25 mouse cellular contexts compared by ENCODE assay signal in the genomic region with DNA sequence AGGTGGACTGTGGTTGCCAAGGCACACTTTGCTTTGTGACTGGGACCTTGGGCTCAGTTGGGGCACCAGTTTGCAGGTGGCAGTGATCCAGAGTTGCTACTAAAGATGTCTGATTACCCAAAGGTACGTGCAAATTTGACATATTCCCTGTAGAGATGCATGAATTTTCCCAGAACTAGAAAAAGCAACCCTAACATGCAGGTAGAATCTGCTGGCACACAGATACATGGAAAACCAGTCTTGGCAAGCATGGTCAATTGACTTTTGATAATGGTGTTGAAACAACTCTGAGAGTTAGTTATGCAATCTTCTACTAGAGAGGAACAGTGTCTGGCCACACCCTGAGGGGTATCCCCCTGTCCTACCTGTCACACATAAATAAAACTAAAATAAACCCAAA. TPM values are rescaled to one million over a fixed set of nuclear protein-coding genes. Genes with fewer than 3 reads are reported as not detected.
A peak's percentile ranks its signal among the peaks of the same experiment; 100 is the strongest.
DNase-seq lines count a peak whose midpoint lies in the region; ATAC-seq and TF ChIP-seq lines count a peak whose summit lies in the region.
"Had no signal": no experiment of that assay in that cellular context is flagged by ENCODE, and none has a peak within 500 bp of the region (broad histone marks: within the 10 kb centered on the region; RNA-seq: fewer than 3 reads in every experiment).

No protein-coding gene starts in this region.

- TF ChIP-seq POLR2A in heart, adult 2 months (IDR thresholded peaks at IDR 0.05; ENCODE audit: insufficient read depth, low read depth, low read length): no peak
- TF ChIP-seq POLR2A in small intestine, adult 2 months (IDR thresholded peaks at IDR 0.05; ENCODE audit: low read depth, low read length): no peak

- peaks cover 13% of the 10 kb centered on the region for H3K27me3 ChIP-seq in heart, postnatal 0 days (ENCODE audit: control insufficient read depth, insufficient read depth, low read length)
- no peaks in the 10 kb centered on the region for H3K27me3 ChIP-seq in heart, adult 2 months (ENCODE audit: control insufficient read depth, insufficient read depth, low read length)
- H3K27me3 ChIP-seq in small intestine, adult 2 months (ENCODE audit: control insufficient read depth, insufficient read depth, low read length): no peaks in the 10 kb centered on the region

- no peaks in the 10 kb centered on the region; the same call in 1 of the 2 replicates for H3K4me1 ChIP-seq in heart, postnatal 0 days (ENCODE audit: control insufficient read depth, insufficient read depth)
- H3K4me1 ChIP-seq in heart, adult 2 months (ENCODE audit: control insufficient read depth, insufficient read depth, low read length): peaks cover 2% of the 10 kb centered on the region
- peaks cover 10% of the 10 kb centered on the region for H3K4me1 ChIP-seq in small intestine, adult 2 months (ENCODE audit: control insufficient read depth, insufficient read depth, insufficient read length, low read length)

- H3K79me2 ChIP-seq in heart, adult 2 months (replicated peaks; ENCODE audit: control insufficient read depth, insufficient read depth, low read length): no peaks in the 10 kb centered on the region

- ATAC-seq in heart, postnatal 0 days (ENCODE audit: insufficient read depth, low read depth): no peak
- ATAC-seq: CD4-positive, CD25-positive, alpha-beta regulatory T cell, adult 4 months; forebrain, embryonic 14.5 days; hindbrain, embryonic 16.5 days; inflammation-experienced regulatory T-cells, adult 6 months had no signal

- no peak for TF ChIP-seq EP300 in heart, postnatal 0 days (IDR thresholded peaks at IDR 0.05; ENCODE audit: low read depth)
- no peak for TF ChIP-seq EP300 in heart, adult 2 months (IDR thresholded peaks at IDR 0.05; ENCODE audit: insufficient read depth, low read depth, low read length)

- no peak overlapping the region for H3K4me3 ChIP-seq in heart, postnatal 0 days (ENCODE audit: low read depth, low read length)
- H3K4me3 ChIP-seq in heart, adult 2 months: no peak overlapping the region
- H3K4me3 ChIP-seq in small intestine, adult 2 months (ENCODE audit: low read depth, low read length): no peak overlapping the region
- H3K4me3 ChIP-seq: embryonic facial prominence, embryonic 13.5 days; forebrain, embryonic 10.5 days; heart, embryonic 13.5 days; hindbrain, embryonic 12.5 days had no signal

- 69% methylated on average over 1 of the region's 1 CpGs for WGBS in heart, postnatal 0 days
- 68% methylated on average over 1 of the region's 1 CpGs for WGBS in heart, adult 2 months
- WGBS in small intestine, adult 2 months: 32% methylated on average over 1 of the region's 1 CpGs

- no peak overlapping the region for H3K4me2 ChIP-seq in heart, postnatal 0 days (ENCODE audit: low read depth, low read length)
- H3K4me2 ChIP-seq: embryonic facial prominence, embryonic 13.5 days; heart, embryonic 13.5 days; hindbrain, embryonic 12.5 days had no signal

- no peak overlapping the region for H3K27ac ChIP-seq in heart, postnatal 0 days (ENCODE audit: low read depth)
- H3K27ac ChIP-seq in heart, adult 2 months: no peak overlapping the region
- H3K27ac ChIP-seq in small intestine, adult 2 months (ENCODE audit: insufficient read depth, low read depth, low read length): 0 out of 2 replicates have a peak overlapping the region, but pooled peaks have one; percentile 75
- H3K27ac ChIP-seq: embryonic facial prominence, embryonic 13.5 days; forebrain, embryonic 10.5 days; heart, embryonic 13.5 days; hindbrain, embryonic 12.5 days had no signal

- DNase-seq in heart, postnatal 0 days (ENCODE audit: low spot score): no peak
- no peak for DNase-seq in heart, adult 2 months
- DNase-seq in lung, postnatal 25 days (ENCODE audit: low spot score): peak; percentile 35
- DNase-seq in lung, postnatal 14 days: no peak
- peak; percentile 58 for DNase-seq in gonadal fat pad, adult 2 months (ENCODE audit: low read depth)
- no peak for DNase-seq in thymus, adult 18-20 months
- DNase-seq: adrenal gland, adult 8-10 months; B cell, adult 2 months; cerebellum, adult 11-12 months; cerebellum, adult 9-10 months; cerebellum, postnatal 25 days; heart, postnatal 10 days; heart, postnatal 4 days had no signal

- TF ChIP-seq CTCF in heart, postnatal 0 days (IDR thresholded peaks at IDR 0.05; ENCODE audit: low read depth): no peak
- TF ChIP-seq CTCF in heart, adult 2 months (IDR thresholded peaks at IDR 0.05): no peak
- no peak for TF ChIP-seq CTCF in small intestine, adult 2 months (IDR thresholded peaks at IDR 0.05; ENCODE audit: extremely low read depth, insufficient read length, insufficient replicate concordance, low read depth, low read length)

- H3K36me3 ChIP-seq in heart, postnatal 0 days (replicated peaks; ENCODE audit: control insufficient read depth, insufficient read depth, low read length): no peaks in the 10 kb centered on the region
- no peaks in the 10 kb centered on the region for H3K36me3 ChIP-seq in heart, adult 2 months (ENCODE audit: control insufficient read depth, insufficient read depth, low read length)
- H3K36me3 ChIP-seq in small intestine, adult 2 months (ENCODE audit: control insufficient read depth, insufficient read depth, low read length): no peaks in the 10 kb centered on the region
- H3K36me3 ChIP-seq: embryonic facial prominence, embryonic 13.5 days; forebrain, embryonic 10.5 days; G1E; heart, embryonic 13.5 days; hindbrain, embryonic 12.5 days had no signal

- intact Hi-C loops in heart, adult 2 months (cut with DNase I): no loop called here

- H3K9ac ChIP-seq in heart, postnatal 0 days (replicated peaks; ENCODE audit: low read depth, low read length): 0 out of 2 replicates have a peak overlapping the region, but pooled peaks have one; percentile 20
- H3K9ac ChIP-seq in heart, adult 2 months (ENCODE audit: low read depth, low read length): no peak overlapping the region
- H3K9ac ChIP-seq: embryonic facial prominence, embryonic 13.5 days; heart, embryonic 13.5 days; hindbrain, embryonic 12.5 days had no signal

- no peaks in the 10 kb centered on the region for H3K9me3 ChIP-seq in heart, postnatal 0 days (replicated peaks; ENCODE audit: control insufficient read depth, low read length)
- H3K9me3 ChIP-seq: embryonic facial prominence, embryonic 13.5 days; forebrain, embryonic 10.5 days; G1E; heart, embryonic 13.5 days; hindbrain, embryonic 12.5 days had no signal

RNA-seq across cellular contexts. Expression of a gene that starts 5.4 kb away (rescaled TPM):
- 57.4 and 58.7 TPM in 2 replicates for total RNA-seq in heart, postnatal 0 days (2014; rRNA removed; ENCODE audit: low replicate concordance)
- polyA plus RNA-seq in heart, postnatal 0 days (2015; fragmentation: Nextera tagmentation; extraction: Ambion mirVana): 16.3 and 18.1 TPM in 2 replicates
- 10 to 100 TPM; 14.8 to 18.0 TPM for total RNA-seq in heart, adult 2 months (2021)
- polyA plus RNA-seq in heart, adult 2 months (2012; rRNA removed): 21.3 and 28.9 TPM in 2 replicates
- 23.0 and 29.1 TPM in 2 replicates for polyA plus RNA-seq in gonadal fat pad, adult 2 months (2012; rRNA removed)
- 15.9 and 23.1 TPM in 2 replicates for polyA plus RNA-seq in small intestine, adult 2 months (2012; rRNA removed)
- polyA plus RNA-seq: G1E had no signal

RNA-seq across cellular contexts. Expression of a gene that starts 15.4 kb away (rescaled TPM):
- total RNA-seq in heart, postnatal 0 days (2014; rRNA removed; ENCODE audit: low replicate concordance): not detected in 2 replicates
- not detected in 2 replicates for polyA plus RNA-seq in heart, postnatal 0 days (2015; fragmentation: Nextera tagmentation; extraction: Ambion mirVana)
- not detected for total RNA-seq in heart, adult 2 months (2021)
- polyA plus RNA-seq in heart, adult 2 months (2012; rRNA removed): 0.15 and 0.18 TPM in 2 replicates
- 1.7 TPM in 1 of 2 replicates, not detected in the other for polyA plus RNA-seq in gonadal fat pad, adult 2 months (2012; rRNA removed)
- 0.27 TPM in 1 of 2 replicates, not detected in the other for polyA plus RNA-seq in small intestine, adult 2 months (2012; rRNA removed)
- total RNA-seq: gastrocnemius, postnatal 4 days; heart, postnatal 10 days; heart, postnatal 4 days had no signal
- polyA plus RNA-seq: CD4-positive, CD25-positive, alpha-beta regulatory T cell, adult 4 months; cortical plate, adult 2 months; embryonic facial prominence, embryonic 13.5 days; forebrain, embryonic 10.5 days; forebrain, embryonic 14.5 days; G1E; heart, embryonic 13.5 days; hindbrain, embryonic 12.5 days; hindbrain, embryonic 16.5 days; inflammation-experienced regulatory T-cells, adult 6 months had no signal

RNA-seq across cellular contexts. Expression of a gene that starts 32.9 kb away (rescaled TPM):
- 0.93 and 3.9 TPM in 2 replicates for total RNA-seq in heart, postnatal 0 days (2014; rRNA removed; ENCODE audit: low replicate concordance)
- polyA plus RNA-seq in heart, postnatal 0 days (2015; fragmentation: Nextera tagmentation; extraction: Ambion mirVana): 0.92 and 0.96 TPM in 2 replicates
- total RNA-seq in heart, adult 2 months (2021): 1 to 10 TPM; 1.2 to 1.3 TPM
- 1.9 TPM in 2 replicates for polyA plus RNA-seq in heart, adult 2 months (2012; rRNA removed)
- polyA plus RNA-seq in gonadal fat pad, adult 2 months (2012; rRNA removed): 0.93 and 1.1 TPM in 2 replicates
- polyA plus RNA-seq in small intestine, adult 2 months (2012; rRNA removed): 1.6 and 3.6 TPM in 2 replicates
- total RNA-seq: G1E had no signal
- polyA plus RNA-seq: G1E had no signal

Comparison
In these comparisons a context has a peak if more than half of its experiments do, and no peak if none do; other contexts are left out.
1. DNase-seq: peak in lung, postnatal 25 days (single experiment) and gonadal fat pad, adult 2 months (single experiment); none in heart, postnatal 0 days (single experiment), heart, adult 2 months (0 of 2), lung, postnatal 14 days (single experiment) and thymus, adult 18-20 months (0 of 2).